Mouse (Mus musculus) heart, postnatal 4 days (tissue): Measurements from ENCODE around the gene Nup54. TPM values are rescaled to one million over a fixed set of nuclear protein-coding genes. Genes with fewer than 3 reads are reported as not detected.

Experiments
- DNase-seq: peaks from one replicate; pipeline ENCODE4 v3.0.0; 2021
- total RNA-seq, 2 experiments: library from RNA; stranded (reverse); gene quantifications; 2 replicates each; pipeline ENCODE4 v1.2.3; 2021

Gene Nup54
- 10 to 100 TPM; 29.0 to 29.2 TPM for total RNA-seq

DNA sequence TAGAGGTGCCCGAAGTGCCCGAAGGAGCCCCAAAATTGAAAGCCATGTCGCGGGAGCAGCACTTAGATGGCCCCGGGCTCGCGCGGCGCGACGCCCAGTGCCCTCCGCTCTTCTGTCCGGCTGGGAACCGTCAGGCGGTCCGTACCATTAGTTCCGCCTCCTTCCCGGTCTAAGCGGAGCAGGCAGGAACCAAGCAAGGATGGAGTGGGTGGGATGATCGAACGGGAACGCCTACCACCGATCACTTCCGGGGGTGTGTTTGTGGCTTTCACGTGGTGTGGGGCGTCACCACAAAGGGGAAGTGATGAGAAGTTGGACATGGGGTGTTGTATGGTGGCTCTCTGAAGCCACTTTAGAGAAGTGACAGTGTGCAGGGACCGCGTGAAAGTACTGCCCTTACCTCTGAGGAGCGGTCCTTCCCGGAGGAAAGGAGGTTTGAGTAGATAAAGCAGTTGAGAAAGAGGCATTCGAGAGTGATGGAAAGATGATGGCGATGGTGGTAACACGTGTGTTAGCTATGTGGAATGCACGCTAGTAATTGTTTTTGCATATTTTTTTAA lies at the start of gene Nup54:
TSS of gene Nup54 (minus strand) at position 195 of the 560 bp plus-strand sequence.
- peak; percentile 96 for DNase-seq

DNA sequence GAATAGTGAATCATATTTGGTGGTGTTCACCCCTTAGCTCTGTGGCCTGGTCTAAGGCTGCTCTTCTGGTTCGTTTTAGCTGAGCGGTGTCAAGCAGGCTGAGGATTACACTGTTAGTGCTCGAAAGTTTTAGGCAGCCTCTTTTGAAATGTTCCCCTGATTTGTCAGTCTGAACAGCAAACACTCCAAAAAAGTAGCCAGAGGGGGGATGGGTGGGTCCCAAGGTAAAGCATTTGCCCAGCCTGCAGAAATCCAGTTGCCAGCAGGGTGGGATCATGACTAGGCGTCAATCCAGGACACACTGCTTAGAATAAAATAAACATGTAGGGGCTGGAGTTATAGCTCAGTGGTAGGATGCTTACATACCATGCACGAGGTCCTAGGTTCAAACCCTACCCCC lies 37.8 kb upstream of the Nup54 start:
- DNase-seq: no peak

DNA sequence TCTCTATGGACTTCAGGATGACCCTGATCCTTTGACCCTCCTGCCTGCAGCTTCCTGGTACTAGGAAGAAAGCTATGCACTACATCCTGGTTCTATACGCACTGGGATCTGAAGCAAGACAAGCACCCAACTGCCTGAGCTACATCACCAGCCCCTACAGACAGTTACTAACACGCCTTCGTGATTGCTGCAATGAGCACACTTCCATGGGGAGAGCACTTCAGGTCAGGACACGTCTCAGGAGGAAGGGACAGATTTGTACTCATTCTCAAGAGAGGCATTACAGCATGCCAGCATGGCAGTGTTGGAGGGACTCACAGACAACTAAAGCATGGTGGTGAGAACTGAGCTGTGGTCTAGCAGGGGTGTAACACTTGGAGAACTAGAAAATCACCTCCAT lies 36.5 kb upstream of the Nup54 start:
- DNase-seq: no peak

DNA sequence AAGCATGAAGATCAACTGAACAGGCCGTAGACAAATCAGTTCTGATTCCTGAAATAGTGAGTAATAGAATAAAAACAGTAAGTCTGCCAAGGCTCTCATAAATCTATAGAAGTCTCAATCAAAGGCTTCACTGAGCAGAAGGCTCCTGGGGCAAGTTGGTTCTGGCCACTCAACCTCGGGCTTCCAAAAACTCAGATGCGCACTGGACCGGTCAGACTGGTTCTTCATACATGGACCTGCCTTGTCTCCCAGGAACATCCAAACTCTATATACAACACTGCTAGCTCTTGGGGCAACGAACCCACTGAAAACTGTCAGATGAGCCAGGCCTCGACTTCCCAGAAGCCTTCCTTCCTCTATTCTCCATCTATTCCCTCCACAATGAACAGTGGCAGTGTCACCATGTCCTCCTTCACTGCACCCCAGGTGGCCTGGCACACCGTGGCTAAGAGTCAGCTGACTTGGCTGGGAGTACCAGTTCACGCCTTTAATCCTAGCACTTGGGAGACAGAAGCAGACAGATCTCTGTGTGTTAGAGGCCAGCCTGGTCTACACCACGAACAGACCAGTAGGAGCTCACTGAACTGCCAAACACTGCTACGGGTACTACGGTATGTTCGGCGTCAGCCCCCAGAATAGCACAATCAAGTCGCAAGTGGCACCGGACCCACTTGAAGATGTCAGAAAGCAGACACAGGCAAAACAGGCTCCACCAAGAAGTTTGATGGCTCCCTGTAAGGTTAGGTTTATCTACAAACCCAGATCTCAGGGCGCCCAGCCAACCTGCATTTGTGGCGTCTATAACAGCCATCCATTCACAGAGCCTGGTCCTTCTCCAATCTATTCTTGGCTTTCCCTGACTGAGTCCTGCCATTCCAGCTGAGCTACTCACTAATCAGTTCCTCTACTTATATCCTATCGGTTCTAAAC lies 34.4 kb upstream of the Nup54 start:
- DNase-seq: peak; percentile 28

DNA sequence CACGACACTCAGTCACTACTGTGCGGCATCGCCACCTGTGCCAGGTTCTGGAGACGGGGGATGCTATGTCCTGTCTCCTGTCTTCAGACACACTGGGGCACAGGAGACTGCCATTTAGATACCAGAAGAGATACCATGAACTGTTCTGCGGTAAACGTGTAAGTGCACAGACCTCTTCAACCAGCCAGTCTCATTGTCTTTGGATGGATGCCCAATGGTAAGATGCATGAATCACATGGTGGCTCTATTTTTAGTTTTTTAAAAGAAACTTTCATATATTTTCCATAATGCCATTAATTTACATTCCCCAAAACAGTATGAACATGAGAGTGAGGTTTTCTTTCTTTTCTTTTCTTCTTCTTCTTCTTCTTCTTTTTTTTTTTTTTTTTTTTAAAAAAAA lies 33.2 kb upstream of the Nup54 start:
- no peak for DNase-seq

DNA sequence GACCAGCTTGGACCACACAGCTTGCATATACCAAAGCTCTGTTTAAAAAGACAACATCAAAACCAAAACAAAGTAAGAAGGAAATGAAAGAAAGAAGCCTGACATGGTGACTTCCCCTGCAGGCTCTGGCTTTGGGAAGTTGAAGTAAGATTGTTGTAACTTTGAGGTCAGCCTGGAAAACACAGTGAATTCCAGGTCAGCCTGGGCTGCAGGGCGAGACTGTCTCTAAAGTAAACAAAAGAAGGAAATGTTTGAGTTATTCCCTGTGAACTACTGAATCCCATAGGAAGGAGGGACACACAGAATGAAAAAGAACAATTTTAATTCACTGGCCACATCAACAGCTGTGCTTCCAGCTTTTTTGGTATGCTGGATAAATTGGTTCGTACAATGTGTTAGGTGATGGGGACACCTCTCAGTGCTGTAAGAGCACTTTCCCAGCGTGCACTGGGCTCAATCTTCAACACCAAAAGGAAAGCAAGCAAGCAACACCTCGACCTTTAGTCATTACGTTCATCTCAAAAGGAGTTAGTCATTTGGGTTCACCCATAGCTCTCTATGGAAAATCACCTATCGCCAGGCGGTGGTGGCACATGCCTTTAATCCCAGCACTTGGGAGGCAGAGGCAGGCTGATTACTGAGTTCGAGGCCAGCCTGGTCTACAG lies 32.2 kb upstream of the Nup54 start:
- no peak for DNase-seq

DNA sequence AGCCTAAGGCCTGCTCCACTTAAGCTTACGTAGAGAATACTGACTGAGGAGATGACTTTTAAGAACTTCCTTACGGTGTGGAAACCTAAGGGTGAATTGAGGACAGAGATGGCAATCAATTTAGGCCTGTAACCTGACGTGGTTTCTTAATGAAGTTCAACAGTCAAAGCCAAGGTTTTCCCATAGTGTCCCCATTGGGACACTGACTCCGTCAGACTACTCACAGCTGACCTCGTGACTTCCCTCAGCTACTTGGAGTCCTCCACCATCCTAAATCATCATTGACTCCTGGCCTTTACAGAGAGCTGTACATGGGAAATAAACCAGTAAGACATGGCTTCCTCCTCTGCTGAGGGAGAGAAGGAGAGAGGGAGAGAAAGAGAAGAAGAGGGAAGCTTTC lies 30.5 kb upstream of the Nup54 start:
- no peak for DNase-seq

DNA sequence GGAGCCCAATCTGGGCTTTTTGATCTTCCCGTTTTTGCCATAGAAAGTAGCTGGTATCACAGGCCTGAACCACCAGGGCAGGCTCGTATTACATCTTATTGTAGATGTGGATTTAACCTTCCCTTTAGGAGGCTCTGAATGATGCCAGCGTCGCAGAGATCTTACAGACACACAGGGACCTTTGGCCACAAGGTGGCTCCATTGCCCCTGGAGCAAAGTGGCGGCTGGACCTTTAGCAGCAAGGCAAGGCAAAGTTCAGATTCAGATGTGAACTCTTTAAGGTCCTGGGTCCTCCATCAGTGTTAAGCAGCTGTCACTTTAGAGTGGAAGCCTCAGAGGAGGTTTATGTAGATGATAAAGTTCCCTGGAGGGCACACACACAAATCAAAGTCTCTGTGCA lies 26.3 kb upstream of the Nup54 start:
- peak; percentile 81 for DNase-seq

DNA sequence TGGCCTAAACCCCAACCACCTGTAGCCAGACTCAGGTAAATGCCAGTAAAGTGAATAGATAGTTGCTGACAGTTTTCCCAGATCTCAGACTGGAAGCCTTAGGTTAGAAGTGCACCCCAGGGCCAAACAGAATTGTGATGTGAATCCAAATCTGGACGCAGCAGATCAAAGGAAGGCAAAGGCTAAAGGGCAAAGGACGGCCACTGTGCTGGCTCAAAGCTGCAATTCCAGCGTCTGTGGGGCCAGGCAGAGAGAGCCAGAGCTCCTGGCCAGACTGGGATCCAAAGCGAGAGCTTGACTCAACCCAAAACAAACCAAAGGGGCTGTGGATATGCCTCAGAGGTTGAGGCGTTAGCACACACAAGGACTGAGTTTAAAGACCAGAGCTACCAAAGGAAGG lies 23.7 kb upstream of the Nup54 start:
- DNase-seq: no peak

DNA sequence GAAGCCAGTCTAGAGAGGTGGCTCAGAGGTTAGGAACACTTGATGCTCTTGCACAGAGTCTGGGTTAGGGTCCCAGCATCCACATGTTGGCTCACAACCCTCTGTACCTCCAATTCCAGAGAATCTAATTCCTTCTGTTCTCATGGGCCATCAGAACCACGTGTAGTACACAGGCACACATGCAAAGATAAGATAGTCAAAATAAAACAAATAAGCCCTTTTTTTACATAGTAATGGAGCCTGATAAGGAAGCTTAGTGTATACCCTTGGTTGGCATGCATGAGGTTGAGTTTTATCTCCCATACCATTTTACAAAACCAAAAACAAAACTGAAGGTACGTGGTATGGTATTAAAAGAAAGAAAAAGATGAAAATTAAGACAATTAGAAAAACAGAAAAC lies 22.4 kb upstream of the Nup54 start:
- DNase-seq: no peak

DNA sequence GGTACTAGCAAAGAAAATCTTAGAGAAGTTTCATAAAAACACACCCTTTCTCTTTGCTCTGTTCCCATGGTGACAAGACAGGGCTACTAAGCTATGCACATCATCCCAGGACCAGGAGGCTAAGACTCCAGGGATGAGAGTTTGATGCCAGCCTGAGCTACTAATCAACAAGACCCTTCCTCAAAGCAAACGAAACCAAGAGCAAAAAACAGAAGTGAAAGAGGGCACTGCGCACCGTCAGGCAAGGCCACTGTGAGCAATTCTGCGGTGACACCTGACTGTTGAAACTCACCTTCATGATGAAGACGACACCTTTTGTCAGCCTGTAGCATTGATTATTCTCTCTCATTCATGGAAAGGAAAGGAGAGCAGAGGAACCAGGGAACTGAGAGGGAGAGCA lies 17.9 kb upstream of the Nup54 start:
- no peak for DNase-seq

DNA sequence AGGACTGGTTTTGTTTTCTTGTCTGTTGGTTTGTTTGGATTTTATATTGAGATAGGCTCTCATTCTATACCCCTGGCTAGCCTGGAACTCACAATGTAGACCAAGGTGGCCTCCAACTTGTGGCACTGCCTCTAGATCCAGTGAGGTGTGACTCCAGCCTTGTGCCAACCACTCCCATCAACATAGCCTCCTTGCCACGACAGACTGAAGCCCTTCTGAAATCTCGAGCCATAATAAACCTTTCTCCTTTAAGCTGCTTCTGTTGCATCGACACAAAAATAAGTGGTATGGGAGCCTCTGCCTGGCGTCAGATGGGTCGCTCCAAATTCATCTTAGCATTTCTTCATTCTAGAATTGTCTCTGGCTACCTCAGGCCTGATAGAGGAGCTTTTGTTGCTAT lies 11.7 kb upstream of the Nup54 start:
- no peak for DNase-seq

DNA sequence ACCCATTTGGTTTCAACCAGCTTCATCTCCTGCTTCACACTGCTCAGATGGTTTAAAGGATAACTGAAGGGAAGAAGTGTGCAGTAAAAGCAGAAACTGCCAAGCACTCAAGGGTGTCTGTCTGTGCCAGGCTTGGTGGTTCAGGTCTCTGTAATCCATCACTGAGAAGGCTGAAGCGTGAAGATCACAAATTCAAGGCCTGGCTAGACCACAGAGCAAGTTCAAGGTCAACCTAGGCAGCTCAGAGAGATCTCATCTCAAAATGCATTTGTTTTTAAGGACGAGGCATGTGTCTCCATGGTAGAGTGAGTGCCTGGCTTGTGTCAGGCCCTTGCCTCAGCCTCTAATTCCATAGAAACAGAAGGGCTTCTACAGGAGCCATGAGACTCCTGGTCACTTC lies 10.0 kb upstream of the Nup54 start:
- DNase-seq: no peak

DNA sequence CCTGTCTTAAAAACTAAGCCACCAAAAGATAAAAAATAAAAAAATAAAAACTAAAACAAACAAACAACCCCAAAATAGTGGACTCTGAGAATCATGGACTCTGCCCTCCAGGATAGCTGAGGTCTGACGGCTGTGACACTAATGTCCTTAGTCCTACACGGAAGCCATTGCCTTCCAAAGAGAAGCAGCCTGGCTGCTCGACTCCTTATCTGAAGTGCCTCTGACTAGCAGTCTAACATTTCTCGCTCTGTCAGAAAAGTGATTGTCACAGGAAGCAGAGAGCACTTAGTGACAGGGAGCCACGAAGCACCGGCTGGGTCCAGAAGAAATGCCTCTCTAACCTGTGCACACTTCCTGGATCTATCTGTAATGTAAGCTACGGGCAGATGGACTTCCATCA lies 7.9 kb upstream of the Nup54 start:
- DNase-seq: peak; percentile 12

DNA sequence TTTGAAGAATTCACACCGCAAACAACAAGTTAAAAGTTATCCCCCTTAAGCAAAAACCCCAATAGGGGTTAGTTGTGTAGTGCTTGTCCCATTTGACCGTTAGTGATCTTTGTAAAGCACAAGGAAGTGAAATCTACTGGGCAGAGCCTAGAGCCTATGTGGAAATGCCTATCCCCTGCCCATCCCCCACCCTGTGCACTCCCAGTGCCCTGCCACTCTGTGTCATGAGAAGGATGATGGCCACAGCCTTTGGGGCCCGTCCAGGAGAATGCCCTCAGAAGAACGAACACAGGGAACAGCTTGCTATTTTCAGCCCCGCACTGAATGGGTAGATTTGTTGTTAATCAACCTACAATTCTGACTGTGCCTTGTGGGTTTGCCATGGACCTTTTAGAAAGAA lies 6.5 kb upstream of the Nup54 start:
- DNase-seq: peak; percentile 59

DNA sequence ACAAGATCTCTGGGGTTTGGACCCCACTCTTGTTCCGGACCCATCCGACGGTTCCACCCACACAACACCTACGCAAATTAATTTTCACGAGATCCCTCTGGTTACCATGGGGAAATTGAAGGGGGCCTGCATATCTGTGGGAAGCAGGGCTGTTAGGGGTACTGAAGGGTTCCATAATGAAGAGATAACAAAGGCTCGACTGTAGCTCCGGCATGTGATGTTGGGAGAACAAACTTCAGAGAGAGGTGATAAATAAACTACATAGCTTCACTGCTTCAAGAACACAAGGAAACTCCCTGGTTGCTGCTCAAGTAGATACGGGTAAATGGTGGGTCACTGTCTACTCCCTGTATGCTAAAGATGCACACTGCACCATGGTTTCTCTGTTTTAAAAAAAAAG lies 3.5 kb upstream of the Nup54 start:
- DNase-seq: no peak

DNA sequence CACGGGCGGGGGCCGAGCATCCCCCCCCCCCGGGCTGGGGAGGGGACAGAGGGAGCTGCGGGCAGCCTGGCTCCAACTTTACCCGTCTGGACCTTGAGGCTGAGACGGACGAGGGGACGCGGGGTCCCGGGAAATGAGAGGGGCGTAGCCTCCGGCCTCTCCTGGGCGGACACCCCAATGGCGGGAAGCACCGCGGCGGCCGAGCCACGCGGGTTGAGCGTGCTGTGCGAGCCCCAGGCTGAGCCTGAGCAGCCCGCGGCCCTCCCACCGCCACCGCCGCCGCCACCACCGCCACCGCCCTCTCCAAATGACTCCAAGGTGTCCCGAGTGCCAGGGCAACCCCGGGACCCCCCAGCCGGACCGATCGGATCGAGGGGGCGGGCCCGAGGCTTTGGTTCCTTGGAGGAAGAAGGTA lies 441 bp downstream of the Nup54 start:
- DNase-seq: no peak

DNA sequence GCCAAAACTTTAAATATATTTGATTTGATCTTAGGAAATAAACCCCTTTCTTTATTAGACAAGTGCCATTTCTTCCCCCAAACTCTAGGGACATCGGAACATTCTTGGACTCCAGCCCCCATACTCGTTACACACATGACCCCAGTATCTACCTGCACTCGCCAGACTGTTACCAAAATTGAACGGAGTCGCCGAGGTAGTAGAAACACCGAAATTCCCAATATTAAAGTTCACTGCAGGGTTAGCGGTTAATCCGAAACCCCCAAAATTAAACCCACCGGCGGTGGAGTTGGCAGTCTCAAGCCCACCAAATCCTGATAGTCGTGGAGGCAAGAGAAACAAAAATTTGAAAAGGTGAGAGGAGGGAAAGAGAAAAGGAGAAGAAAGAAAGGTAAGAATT lies 949 bp downstream of the Nup54 start:
- no peak for DNase-seq

DNA sequence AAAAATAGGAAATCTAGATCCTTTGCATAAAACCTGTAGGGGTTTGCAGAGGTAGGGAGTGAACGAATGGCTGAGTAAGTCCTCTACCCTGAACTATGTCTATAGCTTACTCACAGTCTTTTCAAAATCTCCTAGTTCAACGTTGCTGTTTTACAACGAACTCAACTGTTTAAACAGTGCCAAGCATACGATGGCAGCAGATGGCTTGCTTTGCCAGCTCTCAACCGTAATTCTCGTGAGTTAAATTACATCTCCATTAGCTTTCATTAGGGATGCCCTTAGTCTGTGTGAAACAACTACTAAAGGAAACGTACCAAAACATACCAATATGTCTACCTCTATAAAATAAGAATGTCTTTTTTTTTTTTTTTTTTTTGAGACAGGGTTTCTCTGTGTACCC lies 3.4 kb downstream of the Nup54 start:
- DNase-seq: no peak

DNA sequence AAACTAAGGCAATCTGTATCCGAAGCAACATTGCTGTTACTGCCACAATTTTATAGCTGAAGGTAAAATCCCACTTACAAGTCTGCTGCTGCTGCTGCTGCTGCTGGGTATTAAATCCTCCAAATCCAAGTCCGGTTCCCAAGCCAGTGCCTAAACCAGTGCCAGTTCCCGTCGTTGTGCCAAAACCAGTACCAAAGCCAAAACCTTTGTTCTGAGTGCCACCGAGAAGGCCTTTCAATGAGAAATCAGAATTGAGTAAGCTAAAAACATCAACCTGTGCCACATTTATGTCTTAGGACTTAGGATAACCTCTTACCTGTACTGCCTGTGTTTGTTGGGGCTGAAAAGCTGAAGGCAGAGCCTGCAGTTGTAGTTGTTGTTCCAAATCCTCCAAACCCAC lies 4.3 kb downstream of the Nup54 start:
- no peak for DNase-seq

DNA sequence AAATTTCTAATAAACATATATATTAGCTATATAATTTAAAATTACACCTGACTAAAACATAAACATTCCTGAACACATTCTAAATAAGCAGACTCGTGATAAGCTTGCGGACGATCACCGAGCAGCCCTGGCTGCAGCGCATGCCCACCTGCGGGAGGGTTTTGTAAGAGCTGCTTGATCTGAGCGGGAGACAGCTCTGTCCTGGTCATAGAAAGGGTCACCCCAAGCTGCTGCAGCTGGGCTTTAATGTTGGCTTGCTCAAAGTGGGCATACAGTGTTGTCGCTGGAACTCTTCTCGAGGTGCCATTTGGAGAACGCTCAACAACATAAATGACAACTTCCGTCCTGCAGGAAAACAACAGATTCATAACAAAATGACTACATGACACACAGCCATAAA lies 10.9 kb downstream of the Nup54 start:
- no peak for DNase-seq

DNA sequence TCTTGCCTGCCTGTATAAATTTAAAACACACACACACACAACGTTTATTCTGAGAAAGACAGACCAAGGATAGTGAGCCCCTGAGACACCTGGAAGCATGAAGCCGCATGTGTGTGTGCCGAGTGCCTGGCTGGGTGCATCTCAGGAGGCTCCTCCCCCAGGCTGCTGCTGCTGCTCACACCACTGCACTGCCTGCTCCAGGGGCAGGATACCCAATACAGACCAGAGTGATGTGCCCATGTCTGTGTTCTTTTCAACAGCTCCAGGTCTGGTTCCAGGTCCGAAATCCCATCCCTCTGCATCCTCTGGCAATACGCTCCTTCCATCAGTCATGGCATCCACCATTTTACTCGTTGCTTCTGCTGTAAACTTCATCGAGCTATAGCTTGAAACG lies 21.0 kb downstream of the Nup54 start:
- no peak for DNase-seq

DNA sequence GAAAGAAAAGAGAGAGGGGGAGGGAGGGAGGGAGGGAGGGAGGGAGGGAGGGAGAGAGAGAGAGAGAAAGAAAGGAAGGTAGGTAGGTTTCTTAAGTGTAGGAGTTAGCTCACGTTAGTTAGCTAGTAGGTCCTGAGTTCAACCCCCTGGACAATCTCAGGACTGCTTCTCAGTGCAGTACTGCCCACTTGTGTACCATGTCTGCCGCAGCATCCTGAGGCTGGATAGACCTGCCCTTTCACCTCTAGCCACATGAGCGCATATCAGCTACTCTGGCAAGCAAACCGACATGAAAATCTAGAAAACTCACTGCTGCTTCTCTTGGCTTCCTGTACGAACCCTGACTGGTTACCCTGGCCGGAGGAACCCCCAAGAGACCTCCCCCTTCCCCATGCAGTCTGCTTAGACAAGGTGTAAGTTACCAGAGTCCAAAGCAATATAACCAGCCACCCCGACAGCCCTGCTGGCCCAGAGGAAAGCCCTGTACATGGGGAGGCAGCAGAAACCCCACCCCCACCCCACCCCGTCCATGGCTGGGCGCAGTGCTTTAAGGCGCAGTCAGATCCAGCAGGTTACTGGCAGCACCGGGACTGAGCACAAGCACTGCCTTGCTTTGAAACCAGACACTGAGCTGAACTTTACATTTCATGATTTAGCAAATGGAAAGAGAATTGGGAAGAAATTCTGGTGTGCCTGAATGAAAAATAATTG lies 21.6 kb downstream of the Nup54 start:
- DNase-seq: no peak
